Mouse (Mus musculus) CH12.LX (cell line): ENCODE measurements around the gene Foxe1. TPM values are rescaled to one million over a fixed set of nuclear protein-coding genes. Genes with fewer than 3 reads are reported as not detected.

Source experiments
- DNase-seq: peaks from one replicate; pipeline ENCODE4 v3.0.0-alpha.2; 2013; ENCODE audit errors: extremely low read depth
- H3K27ac ChIP-seq: 2 replicates; pipeline ENCODE4 v1.5.1; 2012; ENCODE audit warnings: low read depth, mild to moderate bottlenecking, control low read depth, moderate library complexity; ENCODE audit not compliant: insufficient read depth
- H3K27me3 ChIP-seq: replicated peaks from 2 replicates; pipeline ENCODE3; 2012; ENCODE audit warnings: inconsistent platforms
- H3K36me3 ChIP-seq, 2 experiments: replicated peaks in 1 of 2; 2 replicates each; pipeline versions ENCODE3 to v1.6.1; 2012; ENCODE audit warnings: inconsistent platforms in 1 of 2, low read length in 1 of 2, mild to moderate bottlenecking in 1 of 2, mixed read lengths in 1 of 2, moderate library complexity in 1 of 2; ENCODE audit not compliant: control insufficient read depth in 1 of 2, insufficient read depth in 1 of 2
- H3K4me1 ChIP-seq, 2 experiments: 2 replicates each; pipeline ENCODE4 v1.6.1; 2012; ENCODE audit warnings: inconsistent platforms in 1 of 2, moderate library complexity in 1 of 2; ENCODE audit not compliant: insufficient read depth in 2 of 2, control insufficient read depth in 1 of 2
- H3K4me2 ChIP-seq: 2 replicates; pipeline ENCODE4 v1.6.1; 2012; ENCODE audit warnings: low read depth, mild to moderate bottlenecking, control low read depth; ENCODE audit not compliant: poor library complexity, insufficient read depth, severe bottlenecking
- H3K4me3 ChIP-seq, 3 experiments: fragments of 150-350 bp in 1 of 3; sonication (generic) in 1 of 3; replicated peaks in 1 of 3; 2 replicates each; pipeline versions ENCODE3 to v1.5.1; 2011 to 2012; ENCODE audit warnings: low read depth in 2 of 3, low read length in 2 of 3, mild to moderate bottlenecking in 2 of 3, moderate library complexity in 2 of 3, control low read depth in 1 of 3, improper control_type of control experiment in 1 of 3, inconsistent platforms in 1 of 3, mixed read lengths in 1 of 3; ENCODE audit not compliant: poor library complexity in 1 of 3
- H3K79me2 ChIP-seq: replicated peaks from 2 replicates; pipeline ENCODE4 v1.6.1; 2012; ENCODE audit warnings: mild to moderate bottlenecking, moderate library complexity; ENCODE audit not compliant: control insufficient read depth, poor library complexity, insufficient read depth, severe bottlenecking; ENCODE audit errors: extremely low read depth
- H3K9ac ChIP-seq: 2 replicates; pipeline ENCODE4 v1.6.1; 2012; ENCODE audit warnings: low read depth, mild to moderate bottlenecking, control low read depth, moderate library complexity; ENCODE audit not compliant: insufficient read depth
- H3K9me3 ChIP-seq: replicated peaks from 2 replicates; pipeline ENCODE3; 2012; ENCODE audit warnings: low read length, inconsistent platforms, mixed read lengths
- BHLHE40 ChIP-seq: IDR thresholded peaks from 2 replicates; pipeline ENCODE4 v1.6.1; 2011; ENCODE audit warnings: mild to moderate bottlenecking, low read depth, low read length, improper control_type of control experiment
- CHD1 ChIP-seq: IDR thresholded peaks from 2 replicates; pipeline ENCODE4 v1.6.1; 2012; ENCODE audit warnings: low read depth, low read length, improper control_type of control experiment, inconsistent platforms
- CTCF ChIP-seq, 2 experiments: IDR thresholded peaks in 1 of 2; conservative IDR thresholded peaks in 1 of 2; 2 replicates each; pipeline ENCODE4 v1.5.1; 2011 to 2012; ENCODE audit warnings: low read depth in 2 of 2, low read length in 2 of 2, improper control_type of control experiment in 1 of 2, inconsistent platforms in 1 of 2, mild to moderate bottlenecking in 1 of 2, moderate library complexity in 1 of 2
- EP300 ChIP-seq: IDR thresholded peaks from 2 replicates; pipeline ENCODE4 v1.6.1; 2011; ENCODE audit warnings: low read length, improper control_type of control experiment
- ETS1 ChIP-seq: conservative IDR thresholded peaks from 2 replicates; pipeline ENCODE4 v1.6.1; 2012; ENCODE audit warnings: low read depth, mild to moderate bottlenecking, inconsistent platforms, low read length, improper control_type of control experiment, moderate library complexity
- GABPA ChIP-seq: IDR thresholded peaks from 2 replicates; pipeline ENCODE4 v1.6.1; 2012; ENCODE audit warnings: low read depth, low read length, improper control_type of control experiment, inconsistent platforms; ENCODE audit not compliant: insufficient replicate concordance
- HCFC1 ChIP-seq: IDR thresholded peaks from 2 replicates; pipeline ENCODE4 v1.6.1; 2012; ENCODE audit warnings: low read depth, mild to moderate bottlenecking, inconsistent platforms, low read length, improper control_type of control experiment
- IRF4 ChIP-seq: IDR thresholded peaks from 2 replicates; pipeline ENCODE4 v1.6.1; 2014; ENCODE audit warnings: low read depth, mild to moderate bottlenecking, inconsistent platforms, low read length, improper control_type of control experiment
- JUND ChIP-seq: conservative IDR thresholded peaks from 2 replicates; pipeline ENCODE4 v1.6.1; 2011; ENCODE audit warnings: low read depth, low read length, improper control_type of control experiment
- KAT2A ChIP-seq: IDR thresholded peaks from 2 replicates; pipeline ENCODE4 v1.6.1; 2012; ENCODE audit warnings: low read length, improper control_type of control experiment, inconsistent platforms; ENCODE audit not compliant: insufficient replicate concordance
- MAFK ChIP-seq: IDR thresholded peaks from 2 replicates; pipeline ENCODE4 v1.6.1; 2011; ENCODE audit warnings: low read length, improper control_type of control experiment; ENCODE audit not compliant: insufficient replicate concordance
- MAZ ChIP-seq: IDR thresholded peaks from 2 replicates; pipeline ENCODE4 v1.6.1; 2012; ENCODE audit warnings: low read depth, mild to moderate bottlenecking, inconsistent platforms, low read length, improper control_type of control experiment, moderate library complexity
- MEF2A ChIP-seq: IDR thresholded peaks from 2 replicates; pipeline ENCODE4 v1.6.1; 2014; ENCODE audit warnings: low read depth, mild to moderate bottlenecking, inconsistent platforms, low read length, improper control_type of control experiment, borderline replicate concordance
- MXI1 ChIP-seq: IDR thresholded peaks from 2 replicates; pipeline ENCODE4 v1.6.1; 2011; ENCODE audit warnings: mild to moderate bottlenecking, low read depth, low read length, improper control_type of control experiment
- PAX5 ChIP-seq: IDR thresholded peaks from 2 replicates; pipeline ENCODE4 v1.6.1; 2012; ENCODE audit warnings: low read length, inconsistent platforms, mixed read lengths
- POLR2A ChIP-seq: IDR thresholded peaks from 2 replicates; pipeline ENCODE4 v1.6.1; 2011; ENCODE audit warnings: low read depth, mild to moderate bottlenecking, improper control_type of control experiment, low read length
- POLR2AphosphoS2 ChIP-seq: IDR thresholded peaks from 2 replicates; pipeline ENCODE4 v1.6.1; 2011; ENCODE audit warnings: low read depth, low read length, improper control_type of control experiment
- RAD21 ChIP-seq: IDR thresholded peaks from 2 replicates; pipeline ENCODE4 v1.6.1; 2011; ENCODE audit warnings: low read depth, mild to moderate bottlenecking, low read length, improper control_type of control experiment, moderate library complexity
- SIN3A ChIP-seq: IDR thresholded peaks from 2 replicates; pipeline ENCODE4 v1.6.1; 2012; ENCODE audit warnings: low read length, improper control_type of control experiment, inconsistent platforms
- SMC3 ChIP-seq: IDR thresholded peaks from 2 replicates; pipeline ENCODE4 v1.6.1; 2011; ENCODE audit warnings: low read depth, low read length, improper control_type of control experiment
- TBP ChIP-seq: conservative IDR thresholded peaks from 2 replicates; pipeline ENCODE4 v1.6.1; 2011; ENCODE audit warnings: low read depth, low read length, improper control_type of control experiment
- TCF12 ChIP-seq: IDR thresholded peaks from 2 replicates; pipeline ENCODE4 v1.6.1; 2014; ENCODE audit warnings: low read depth, mild to moderate bottlenecking, inconsistent platforms, low read length, improper control_type of control experiment
- USF1 ChIP-seq: IDR thresholded peaks from 2 replicates; pipeline ENCODE4 v1.6.1; 2014; ENCODE audit warnings: low read depth, mild to moderate bottlenecking, inconsistent platforms, low read length, improper control_type of control experiment
- USF2 ChIP-seq: conservative IDR thresholded peaks from 2 replicates; pipeline ENCODE4 v1.6.1; 2011; ENCODE audit warnings: low read depth, low read length, improper control_type of control experiment
- ZC3H11A ChIP-seq: IDR thresholded peaks from 2 replicates; pipeline ENCODE4 v1.6.1; 2012; ENCODE audit warnings: low read depth, mild to moderate bottlenecking, inconsistent platforms, low read length, improper control_type of control experiment
- ZKSCAN1 ChIP-seq: IDR thresholded peaks from 2 replicates; pipeline ENCODE4 v1.6.1; 2012; ENCODE audit warnings: low read depth, inconsistent platforms, low read length, improper control_type of control experiment, borderline replicate concordance
- ZMIZ1 ChIP-seq: IDR thresholded peaks from 2 replicates; pipeline ENCODE4 v1.6.1; 2012; ENCODE audit warnings: low read depth, mild to moderate bottlenecking, inconsistent platforms, low read length, improper control_type of control experiment
- ZNF384 ChIP-seq: IDR thresholded peaks from 2 replicates; pipeline ENCODE4 v1.6.1; 2012; ENCODE audit warnings: low read depth, low read length, improper control_type of control experiment, inconsistent platforms
- dilution Hi-C: fragments of 300-500 bp; cut with MboI; formaldehyde crosslinking; loops from 2 replicates; pipeline ENCODE4 v1.14.3; 2020; ENCODE audit warnings: low sequenced_read_pairs; ENCODE audit not compliant: extremely low pct_unique_long_range_greater_than_20kb, extremely low pct_ligation_motif_present
- in situ Hi-C: fragments of 300-500 bp; cut with MboI; formaldehyde crosslinking; loops from 3 replicates; pipeline ENCODE4 v1.14.3; 2019; ENCODE audit warnings: low sequenced_read_pairs, low pct_ligation_motif_present, low pct_unique_long_range_greater_than_20kb, mixed read lengths
- polyA plus RNA-seq: library from polyadenylated mRNA; unstranded; fragments of >175 nt; gene quantifications from 2 replicates; pipeline ENCODE4 v1.2.1, GENCODE M21; 2012; ENCODE audit warnings: low read depth; ENCODE audit not compliant: insufficient read length
- total RNA-seq, 2 experiments: library from RNA; depleted of rRNA; stranded (reverse); fragments of 300-350 nt in 1 of 2; fragments of >200 nt in 1 of 2; gene quantifications; 2 replicates each; pipeline ENCODE4 v1.2.3; 2012 to 2014

The Foxe1 gene
- total and polyA plus RNA-seq, 3 experiments = not detected

- DNase-seq = no peak
- TF ChIP-seq USF2 (no peak), ZKSCAN1 (no peak), PAX5 (no peak), MXI1 (no peak), KAT2A (no peak), ZC3H11A (no peak), TBP (no peak), JUND (no peak), CHD1 (no peak), RAD21 (no peak), SMC3 (no peak), MAFK (no peak), ETS1 (no peak), MEF2A (no peak), EP300 (no peak), MAZ (no peak), GABPA (no peak), POLR2AphosphoS2 (no peak), ZMIZ1 (no peak), ZNF384 (no peak)
- dilution Hi-C loops (no loop called here), in situ Hi-C loops (no loop called here)
- H3K4me3 ChIP-seq = no peak overlapping the region
- no peak overlapping the region for H3K27ac ChIP-seq
- H3K4me2 ChIP-seq = no peak overlapping the region
- H3K9me3 ChIP-seq = peaks cover 27% of the 10 kb centered on the region
- H3K4me1 ChIP-seq = no peaks in the 10 kb centered on the region
- no peaks in the 10 kb centered on the region for H3K36me3 ChIP-seq
- no peaks in the 10 kb centered on the region for H3K27me3 ChIP-seq
- no peak overlapping the region for H3K9ac ChIP-seq
- H3K79me2 ChIP-seq = no peaks in the 10 kb centered on the region
Observed at GRCm38 (mm10) chr4:46345773-46346100, 2.3 kb downstream of the Foxe1 start.

DNA sequence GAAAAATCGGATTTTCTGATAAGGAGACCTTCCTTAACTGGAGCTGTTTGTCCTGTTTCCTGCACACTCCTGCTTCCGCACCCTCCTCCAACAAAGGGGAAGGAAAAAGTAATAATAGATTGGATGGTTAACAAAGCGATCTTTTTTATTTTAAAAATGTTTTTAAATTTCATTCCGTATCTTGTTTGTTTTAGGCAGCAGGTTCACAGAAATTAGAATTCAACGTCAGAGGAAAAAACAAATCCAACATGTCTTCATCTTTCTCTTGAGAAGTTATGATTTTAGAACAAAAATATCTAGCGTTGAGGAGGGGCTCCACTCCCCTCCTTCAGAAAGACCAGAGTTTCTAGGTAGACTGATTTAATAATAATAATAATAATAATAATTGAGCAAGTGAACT, 2.8 kb downstream of the Foxe1 start:
- H3K79me2 ChIP-seq = no peaks in the 10 kb centered on the region
- peaks cover 27% of the 10 kb centered on the region for H3K9me3 ChIP-seq
- dilution Hi-C loops (no loop called here), in situ Hi-C loops (no loop called here)
- no peaks in the 10 kb centered on the region for H3K36me3 ChIP-seq
- no peaks in the 10 kb centered on the region for H3K27me3 ChIP-seq
- H3K27ac ChIP-seq = no peak overlapping the region
- TF ChIP-seq ETS1 = no peak
- TF ChIP-seq IRF4 = no peak
- no peak for TF ChIP-seq HCFC1
- no peak for TF ChIP-seq EP300
- no peak for TF ChIP-seq MAFK
- TF ChIP-seq ZMIZ1 = no peak
- TF ChIP-seq SIN3A = no peak
- TF ChIP-seq POLR2A = no peak
- no peak for TF ChIP-seq GABPA
- TF ChIP-seq USF2 = no peak
- no peak for TF ChIP-seq POLR2AphosphoS2
- no peak for TF ChIP-seq CTCF (conservative IDR thresholded peaks at IDR 0.05 in 1 of 2, IDR thresholded peaks at IDR 0.05 in 1 of 2; ENCODE audit: low read depth in 2 of 2, low read length in 2 of 2)
- no peak for TF ChIP-seq TCF12
- TF ChIP-seq MAZ = no peak
- no peak for TF ChIP-seq USF1
- TF ChIP-seq BHLHE40 = no peak
- no peaks in the 10 kb centered on the region for H3K4me1 ChIP-seq
- no peak overlapping the region for H3K4me3 ChIP-seq
- no peak overlapping the region for H3K9ac ChIP-seq
- DNase-seq = no peak
- H3K4me2 ChIP-seq = no peak overlapping the region
